Mouse (Mus musculus): Measurements from ENCODE around the gene Kif5c. TPM values are rescaled to one million over a fixed set of nuclear protein-coding genes. Genes with fewer than 3 reads are reported as not detected.

Kif5c gene
- polyA plus RNA-seq, 1 experiment, result 25.8 TPM

- H3K36me3 ChIP-seq (ENCODE audit: control insufficient read depth, insufficient read depth, low read length, poor library complexity, severe bottlenecking), result no peaks in the 10 kb centered on the region
Measured at GRCm38 (mm10) chr2:49616765-49617164, 2.3 kb upstream of the Kif5c start.

GRCm38 (mm10) chr2:49619719-49620522, 823 bp downstream of the Kif5c start:
- Histone ChIP-seq H3K9me3 (replicated peaks; ENCODE audit: control insufficient read depth, insufficient read depth, low read length, poor library complexity, severe bottlenecking) (no peaks in the 10 kb centered on the region), H3K4me3 (ENCODE audit: low read depth, low read length) (peak overlapping the region; percentile 81), H3K27ac (ENCODE audit: insufficient read depth, low read length) (no peak overlapping the region), H3K9ac (ENCODE audit: low read depth, poor library complexity, severe bottlenecking) (peak overlapping the region; percentile 35), H3K4me1 (ENCODE audit: control insufficient read depth, insufficient read depth, low read length) (no peaks in the 10 kb centered on the region), H3K27me3 (ENCODE audit: control insufficient read depth, insufficient read depth, low read length, poor library complexity, severe bottlenecking) (no peaks in the 10 kb centered on the region), H3K36me3 (ENCODE audit: control insufficient read depth, insufficient read depth, low read length, poor library complexity, severe bottlenecking) (no peaks in the 10 kb centered on the region)
- TF ChIP-seq CTCF (IDR thresholded peaks at IDR 0.05; ENCODE audit: low read depth, low read length) (no peak), EP300 (IDR thresholded peaks at IDR 0.05; ENCODE audit: insufficient read depth, low read depth, low read length) (no peak), POLR2A (IDR thresholded peaks at IDR 0.05; ENCODE audit: insufficient read depth, low read length) (no peak)

More at GRCm38 (mm10) chr2:49616765-49617164, 2.3 kb upstream of the Kif5c start:
- no peak overlapping the region for H3K4me3 ChIP-seq (ENCODE audit: low read depth, low read length)
- H3K27me3 ChIP-seq (ENCODE audit: control insufficient read depth, insufficient read depth, low read length, poor library complexity, severe bottlenecking), result no peaks in the 10 kb centered on the region
- no peaks in the 10 kb centered on the region for H3K4me1 ChIP-seq (ENCODE audit: control insufficient read depth, insufficient read depth, low read length)
- no peak overlapping the region for H3K9ac ChIP-seq (ENCODE audit: low read depth, poor library complexity, severe bottlenecking)
- no peaks in the 10 kb centered on the region for H3K9me3 ChIP-seq (replicated peaks; ENCODE audit: control insufficient read depth, insufficient read depth, low read length, poor library complexity, severe bottlenecking)
- no peak overlapping the region for H3K27ac ChIP-seq (ENCODE audit: insufficient read depth, low read length)
- TF ChIP-seq CTCF (IDR thresholded peaks at IDR 0.05; ENCODE audit: low read depth, low read length) (no peak), POLR2A (IDR thresholded peaks at IDR 0.05; ENCODE audit: insufficient read depth, low read length) (no peak), EP300 (IDR thresholded peaks at IDR 0.05; ENCODE audit: insufficient read depth, low read depth, low read length) (no peak)

- peak overlapping the region; percentile 81 for H3K4me3 ChIP-seq (ENCODE audit: low read depth, low read length)
- no peaks in the 10 kb centered on the region for H3K27me3 ChIP-seq (ENCODE audit: control insufficient read depth, insufficient read depth, low read length, poor library complexity, severe bottlenecking)
- no peaks in the 10 kb centered on the region for H3K9me3 ChIP-seq (replicated peaks; ENCODE audit: control insufficient read depth, insufficient read depth, low read length, poor library complexity, severe bottlenecking)
- H3K27ac ChIP-seq (ENCODE audit: insufficient read depth, low read length), result no peak overlapping the region
- H3K9ac ChIP-seq (ENCODE audit: low read depth, poor library complexity, severe bottlenecking), result peak overlapping the region; percentile 35; the same call in 1 of the 2 replicates
- no peaks in the 10 kb centered on the region for H3K36me3 ChIP-seq (ENCODE audit: control insufficient read depth, insufficient read depth, low read length, poor library complexity, severe bottlenecking)
- TF ChIP-seq CTCF (IDR thresholded peaks at IDR 0.05; ENCODE audit: low read depth, low read length), result no peak
- TF ChIP-seq EP300 (IDR thresholded peaks at IDR 0.05; ENCODE audit: insufficient read depth, low read depth, low read length), result no peak
- no peak for TF ChIP-seq POLR2A (IDR thresholded peaks at IDR 0.05; ENCODE audit: insufficient read depth, low read length)
- H3K4me1 ChIP-seq (ENCODE audit: control insufficient read depth, insufficient read depth, low read length), result no peaks in the 10 kb centered on the region
Measured at GRCm38 (mm10) chr2:49620626-49621117, 1.6 kb downstream of the Kif5c start.

- no peaks in the 10 kb centered on the region for H3K27me3 ChIP-seq (ENCODE audit: control insufficient read depth, insufficient read depth, low read length, poor library complexity, severe bottlenecking)
- no peak for TF ChIP-seq EP300 (IDR thresholded peaks at IDR 0.05; ENCODE audit: insufficient read depth, low read depth, low read length)
- no peak for TF ChIP-seq CTCF (IDR thresholded peaks at IDR 0.05; ENCODE audit: low read depth, low read length)
- TF ChIP-seq POLR2A (IDR thresholded peaks at IDR 0.05; ENCODE audit: insufficient read depth, low read length), result no peak
- no peak overlapping the region for H3K9ac ChIP-seq (ENCODE audit: low read depth, poor library complexity, severe bottlenecking)
- no peaks in the 10 kb centered on the region for H3K4me1 ChIP-seq (ENCODE audit: control insufficient read depth, insufficient read depth, low read length)
- no peaks in the 10 kb centered on the region for H3K9me3 ChIP-seq (replicated peaks; ENCODE audit: control insufficient read depth, insufficient read depth, low read length, poor library complexity, severe bottlenecking)
- no peak overlapping the region for H3K27ac ChIP-seq (ENCODE audit: insufficient read depth, low read length)
- H3K4me3 ChIP-seq (ENCODE audit: low read depth, low read length), result no peak overlapping the region
- H3K36me3 ChIP-seq (ENCODE audit: control insufficient read depth, insufficient read depth, low read length, poor library complexity, severe bottlenecking), result no peaks in the 10 kb centered on the region
Measured at GRCm38 (mm10) chr2:49621234-49621633, 2.1 kb downstream of the Kif5c start.

- Histone ChIP-seq H3K9me3 (replicated peaks; ENCODE audit: control insufficient read depth, insufficient read depth, low read length, poor library complexity, severe bottlenecking) (no peaks in the 10 kb centered on the region), H3K36me3 (ENCODE audit: control insufficient read depth, insufficient read depth, low read length, poor library complexity, severe bottlenecking) (no peaks in the 10 kb centered on the region), H3K4me3 (ENCODE audit: low read depth, low read length) (no peak overlapping the region), H3K27ac (ENCODE audit: insufficient read depth, low read length) (no peak overlapping the region), H3K9ac (ENCODE audit: low read depth, poor library complexity, severe bottlenecking) (no peak overlapping the region), H3K4me1 (ENCODE audit: control insufficient read depth, insufficient read depth, low read length) (no peaks in the 10 kb centered on the region), H3K27me3 (ENCODE audit: control insufficient read depth, insufficient read depth, low read length, poor library complexity, severe bottlenecking) (no peaks in the 10 kb centered on the region)
- TF ChIP-seq EP300 (IDR thresholded peaks at IDR 0.05; ENCODE audit: insufficient read depth, low read depth, low read length) (no peak), POLR2A (IDR thresholded peaks at IDR 0.05; ENCODE audit: insufficient read depth, low read length) (no peak), CTCF (IDR thresholded peaks at IDR 0.05; ENCODE audit: low read depth, low read length) (no peak)
Measured at GRCm38 (mm10) chr2:49625581-49625980, 6.5 kb downstream of the Kif5c start.

GRCm38 (mm10) chr2:49627611-49628010, 8.5 kb downstream of the Kif5c start:
- Histone ChIP-seq H3K4me1 (ENCODE audit: control insufficient read depth, insufficient read depth, low read length) (no peaks in the 10 kb centered on the region), H3K9ac (ENCODE audit: low read depth, poor library complexity, severe bottlenecking) (no peak overlapping the region), H3K9me3 (replicated peaks; ENCODE audit: control insufficient read depth, insufficient read depth, low read length, poor library complexity, severe bottlenecking) (no peaks in the 10 kb centered on the region), H3K27ac (ENCODE audit: insufficient read depth, low read length) (no peak overlapping the region), H3K27me3 (ENCODE audit: control insufficient read depth, insufficient read depth, low read length, poor library complexity, severe bottlenecking) (no peaks in the 10 kb centered on the region), H3K36me3 (ENCODE audit: control insufficient read depth, insufficient read depth, low read length, poor library complexity, severe bottlenecking) (no peaks in the 10 kb centered on the region), H3K4me3 (ENCODE audit: low read depth, low read length) (no peak overlapping the region)
- TF ChIP-seq EP300 (IDR thresholded peaks at IDR 0.05; ENCODE audit: insufficient read depth, low read depth, low read length) (no peak), CTCF (IDR thresholded peaks at IDR 0.05; ENCODE audit: low read depth, low read length) (no peak), POLR2A (IDR thresholded peaks at IDR 0.05; ENCODE audit: insufficient read depth, low read length) (no peak)

All from ES-Bruce4 (cell line).